Mouse (Mus musculus): ENCODE data around the gene Smim5.
A peak's percentile ranks its signal among the peaks of the same experiment; 100 is the strongest.

Smim5 gene

DNA sequence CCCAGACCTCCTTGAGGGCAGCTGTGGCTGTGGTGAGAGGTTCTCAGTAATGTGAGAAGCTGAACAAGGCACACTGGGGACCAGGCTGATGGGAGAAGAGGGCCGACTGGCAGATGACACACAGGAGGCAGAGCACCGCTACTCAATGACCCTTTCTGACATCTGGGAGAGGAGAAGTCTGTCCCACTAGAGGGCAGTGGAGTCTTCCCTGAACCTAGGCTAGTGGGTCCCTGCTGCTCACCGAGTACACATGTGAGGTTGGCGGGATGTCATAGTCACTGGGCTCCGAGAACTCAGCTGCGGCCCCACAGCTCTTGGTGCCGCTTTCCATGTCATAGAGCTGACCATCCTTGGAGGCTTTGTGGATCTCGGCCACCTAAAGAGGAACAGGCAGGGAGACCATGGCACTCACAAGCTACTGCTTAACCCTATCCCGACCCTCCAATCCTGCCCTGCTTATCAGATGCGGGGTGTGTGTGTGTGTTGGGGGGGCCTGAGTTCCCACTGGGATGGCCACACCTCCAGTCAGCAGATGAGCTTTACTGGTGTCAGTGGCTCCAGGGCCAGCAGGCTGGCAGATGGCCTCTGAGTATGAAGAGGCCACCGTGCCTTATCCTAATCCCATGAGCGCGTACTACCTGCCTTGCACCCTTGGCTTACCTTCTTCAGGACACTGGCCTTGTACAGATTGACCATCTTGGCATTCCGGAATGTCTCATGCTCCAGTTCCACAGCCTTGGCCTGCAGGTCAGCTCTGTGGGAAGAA, 4.8 kb upstream of the Smim5 start:
- DNase-seq (ENCODE audit: low spot score) = peak; percentile 57

DNA sequence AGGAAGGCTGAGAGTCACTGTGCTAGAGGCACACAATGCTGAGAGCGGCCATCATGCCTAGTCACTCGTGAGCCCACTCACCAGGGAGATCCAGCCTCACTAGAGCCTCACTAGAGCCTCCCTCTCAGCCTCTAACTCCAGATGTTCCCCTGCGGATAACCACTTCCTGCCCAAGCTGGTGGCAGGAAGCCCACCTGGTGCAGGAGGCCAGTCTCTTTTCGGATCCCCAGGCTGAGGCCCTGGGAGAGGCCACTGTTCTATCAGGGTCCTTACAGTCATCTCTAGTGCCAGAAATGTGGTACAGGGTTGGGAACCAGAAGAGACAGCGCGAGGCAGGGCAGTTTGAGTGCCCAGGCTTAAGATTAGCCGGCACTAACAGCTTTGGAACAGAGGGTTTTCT, 1.3 kb upstream of the Smim5 start:
- no peak for DNase-seq (ENCODE audit: low spot score)

DNA sequence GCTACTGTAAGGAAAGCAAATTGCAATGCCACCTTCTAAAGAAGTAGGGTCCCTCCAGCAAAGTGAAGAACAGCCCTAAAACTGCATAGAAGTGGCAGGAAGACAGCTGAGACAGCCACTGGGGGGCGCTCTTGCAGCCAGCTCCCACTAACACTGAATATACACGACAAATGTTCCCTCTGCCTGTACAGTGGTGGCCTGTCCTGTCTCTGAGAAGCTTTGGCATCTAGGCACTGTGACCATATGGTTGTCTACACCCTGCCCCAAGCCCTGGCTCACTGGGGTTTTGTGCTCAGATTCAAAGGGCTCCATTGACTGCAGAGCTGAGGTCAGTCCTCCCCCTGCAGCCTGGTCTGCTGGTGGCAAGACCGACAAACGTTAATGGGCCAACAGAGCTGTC, 880 bp upstream of the Smim5 start:
- peak; percentile 71 for DNase-seq (ENCODE audit: low spot score)

DNA sequence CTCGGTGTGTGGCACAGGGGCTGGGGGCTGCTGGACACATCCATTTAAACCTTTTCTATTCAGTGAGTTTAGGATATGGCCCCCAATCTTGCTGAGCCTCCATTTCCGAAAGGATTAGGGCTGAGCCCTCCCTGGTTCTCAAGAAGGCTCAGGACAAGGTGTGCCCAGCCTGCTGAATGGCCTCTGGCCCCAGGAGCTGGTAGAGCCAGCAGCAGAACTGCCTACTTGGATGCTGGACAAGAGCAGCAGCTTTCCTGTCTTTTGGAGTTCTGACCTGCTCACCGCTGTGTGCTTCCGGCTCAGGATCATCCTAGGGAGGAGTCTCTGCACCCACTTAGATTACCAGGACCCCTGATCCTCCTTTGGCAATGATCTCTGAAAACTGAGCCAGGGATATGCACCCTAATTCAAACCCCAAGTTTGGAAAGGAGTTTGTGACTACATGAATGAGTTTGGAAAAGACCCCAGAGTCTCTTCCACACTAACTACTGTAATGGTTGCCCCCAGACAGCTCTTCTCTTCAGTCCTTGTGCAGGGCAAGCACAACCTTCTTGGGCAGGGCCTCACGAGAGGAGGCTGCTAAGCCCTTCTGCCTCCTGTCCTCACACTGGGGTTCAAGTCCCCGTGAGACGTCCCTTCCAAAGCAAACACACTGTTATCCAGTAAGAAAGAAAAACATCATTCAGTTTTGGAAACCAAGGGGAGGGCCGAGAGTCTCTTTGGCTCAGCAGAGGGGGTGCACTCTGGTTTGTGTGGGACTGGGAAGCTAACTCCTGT, 983 bp downstream of the Smim5 start:
- DNase-seq (ENCODE audit: low spot score) = no peak

DNA sequence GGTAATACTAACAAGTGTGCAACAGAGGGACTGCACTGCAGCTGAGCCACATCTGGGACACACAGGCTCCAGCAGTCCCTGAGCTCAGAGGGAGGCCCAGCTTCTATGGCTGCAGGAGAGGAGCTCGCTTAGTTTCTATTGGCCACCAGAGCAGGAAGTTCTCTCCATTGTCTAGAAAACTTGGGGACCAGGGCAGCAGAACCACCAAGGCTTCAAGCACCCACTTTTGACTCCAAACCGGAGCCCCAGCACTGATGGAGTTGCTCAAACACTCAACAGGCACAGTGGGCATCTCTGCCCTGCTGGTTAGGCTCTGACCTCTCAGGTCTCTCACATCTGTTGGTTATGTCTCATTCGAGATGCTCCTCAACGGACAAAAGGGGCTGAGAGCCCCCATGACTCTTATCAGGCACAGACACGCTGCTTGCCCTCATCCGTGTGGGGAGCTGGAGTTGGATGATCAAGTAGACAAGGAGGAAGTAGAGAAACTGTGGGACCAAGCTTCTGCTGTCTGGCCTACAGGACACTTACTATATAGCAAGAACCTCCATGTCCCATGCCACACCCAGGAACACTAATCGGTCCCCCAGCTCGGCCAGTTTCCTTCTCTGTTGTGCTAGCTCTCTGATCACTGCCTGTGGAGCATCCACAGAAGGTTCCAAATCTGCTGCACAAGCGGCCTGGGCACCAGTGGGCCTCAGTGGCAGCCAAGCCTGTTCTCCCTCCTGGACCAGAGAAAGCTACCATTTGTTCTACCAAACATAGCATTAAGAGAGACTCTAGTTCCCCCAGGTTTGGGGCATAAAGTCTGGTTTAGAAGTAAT, 1.8 kb downstream of the Smim5 start:
- no peak for DNase-seq (ENCODE audit: low spot score)

DNA sequence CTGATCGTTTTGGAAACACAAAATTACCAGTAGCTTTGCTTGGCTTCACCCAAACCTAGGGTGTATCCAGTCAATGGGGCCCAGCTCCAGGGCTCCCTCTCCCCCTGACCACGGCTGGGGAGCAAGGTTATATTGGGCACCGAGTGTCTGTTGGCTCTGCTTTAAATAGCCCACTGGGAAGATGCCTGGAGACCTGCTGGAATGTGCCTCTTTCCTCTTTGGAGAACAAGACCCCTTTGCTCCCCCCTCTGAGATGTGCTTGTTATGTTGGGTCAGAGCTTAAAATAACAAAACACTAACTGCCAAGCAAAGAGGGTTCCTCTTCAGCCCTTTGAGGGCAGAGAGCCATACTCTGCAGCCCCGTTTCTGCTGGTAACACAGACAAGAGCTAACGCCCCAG, 2.4 kb downstream of the Smim5 start:
- no peak for DNase-seq (ENCODE audit: low spot score)

DNA sequence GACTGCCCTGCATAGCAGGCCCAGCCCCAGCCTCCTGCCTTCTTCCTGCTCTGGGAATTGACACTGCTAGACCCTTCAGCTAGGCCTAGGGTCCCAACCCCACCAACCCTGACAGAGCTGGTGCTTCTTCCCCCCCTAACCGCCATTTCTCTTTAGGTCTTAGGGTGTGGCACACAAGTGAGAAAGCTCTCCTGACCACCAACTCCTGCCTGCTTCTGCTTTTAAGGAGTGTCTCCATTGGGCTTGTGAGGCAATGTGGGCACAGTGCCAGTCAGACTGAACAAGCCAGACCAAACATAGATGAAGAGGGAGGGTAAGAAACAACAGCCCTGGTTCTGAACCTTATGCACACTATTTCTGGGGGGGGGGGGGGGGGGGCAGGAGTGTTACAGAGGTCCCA, 3.1 kb downstream of the Smim5 start:
- DNase-seq (ENCODE audit: low spot score) = no peak

DNA sequence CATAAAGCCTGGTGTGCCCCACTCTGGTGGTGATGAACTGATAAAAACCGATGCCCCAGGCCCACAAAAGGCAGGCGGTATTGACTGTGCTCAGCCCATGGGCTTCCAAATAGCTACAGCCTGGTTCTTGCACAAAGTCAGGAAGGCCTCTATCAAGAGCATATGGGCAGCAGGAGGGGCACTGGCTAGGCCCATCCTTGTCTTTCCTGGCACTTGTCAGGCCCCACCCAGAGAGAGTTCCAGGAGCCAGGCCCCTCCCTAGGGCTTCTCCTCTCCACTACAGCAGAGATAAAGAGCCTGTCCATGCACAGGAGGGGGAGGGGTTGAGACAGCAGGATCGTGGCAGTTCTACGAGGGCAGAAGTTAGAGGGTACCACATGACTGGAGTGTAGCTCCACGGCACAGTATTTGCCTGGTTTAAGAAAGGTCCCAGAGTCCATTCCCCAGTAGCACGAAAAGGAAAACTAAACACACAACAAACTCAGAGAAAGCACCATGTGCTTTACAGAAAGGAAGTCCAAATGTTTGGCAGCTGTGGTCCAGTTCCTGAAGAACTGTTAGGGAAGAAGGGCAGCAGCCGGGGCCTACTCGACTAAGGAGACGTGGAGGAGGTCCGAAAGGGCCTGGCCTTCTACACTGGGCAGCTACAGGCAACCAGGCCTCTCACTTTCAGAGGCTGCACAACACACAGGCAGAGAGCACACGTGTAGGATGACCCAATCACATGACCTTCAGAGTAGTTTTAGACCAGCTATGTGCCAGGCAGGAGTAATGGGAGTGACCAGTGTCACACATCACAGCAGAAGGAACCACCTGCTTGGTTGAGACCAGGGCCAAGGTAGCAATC, 3.8 kb downstream of the Smim5 start:
- no peak for DNase-seq (ENCODE audit: low spot score)

DNA sequence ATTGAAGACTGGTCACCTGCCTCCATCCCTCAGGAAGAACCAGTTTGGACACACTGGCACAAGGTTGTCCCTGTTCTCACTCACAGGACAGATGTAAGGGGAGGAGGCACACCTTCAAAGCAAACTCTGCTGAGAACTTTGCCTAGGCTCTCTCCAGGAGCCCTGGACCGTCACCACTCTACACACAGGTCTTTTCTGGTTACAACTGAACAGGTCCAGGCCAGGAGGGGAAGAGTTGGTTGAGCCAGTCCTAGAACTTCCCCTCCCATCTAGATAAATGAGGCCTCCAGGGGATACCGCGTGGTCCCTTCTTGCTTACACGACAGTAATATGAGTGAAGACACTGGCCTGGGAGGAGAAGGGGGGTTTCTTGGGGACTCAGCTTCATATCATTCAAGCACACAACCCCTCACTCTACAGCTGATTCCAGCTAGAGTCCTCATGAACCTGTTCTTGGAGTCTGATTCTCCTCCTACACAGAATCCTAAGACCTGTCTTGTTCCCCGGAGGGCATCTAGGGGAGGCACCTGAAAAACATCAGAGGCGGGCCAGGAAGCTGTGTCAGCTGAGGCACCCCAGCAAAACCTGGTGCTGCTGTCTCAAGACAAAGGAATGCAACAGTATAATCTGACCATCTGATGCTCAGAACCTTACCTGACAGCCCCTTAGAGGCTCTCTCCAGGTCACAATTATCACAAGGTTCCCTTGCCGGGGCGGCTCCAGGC, 4.6 kb downstream of the Smim5 start:
- no peak for DNase-seq (ENCODE audit: low spot score)

DNA sequence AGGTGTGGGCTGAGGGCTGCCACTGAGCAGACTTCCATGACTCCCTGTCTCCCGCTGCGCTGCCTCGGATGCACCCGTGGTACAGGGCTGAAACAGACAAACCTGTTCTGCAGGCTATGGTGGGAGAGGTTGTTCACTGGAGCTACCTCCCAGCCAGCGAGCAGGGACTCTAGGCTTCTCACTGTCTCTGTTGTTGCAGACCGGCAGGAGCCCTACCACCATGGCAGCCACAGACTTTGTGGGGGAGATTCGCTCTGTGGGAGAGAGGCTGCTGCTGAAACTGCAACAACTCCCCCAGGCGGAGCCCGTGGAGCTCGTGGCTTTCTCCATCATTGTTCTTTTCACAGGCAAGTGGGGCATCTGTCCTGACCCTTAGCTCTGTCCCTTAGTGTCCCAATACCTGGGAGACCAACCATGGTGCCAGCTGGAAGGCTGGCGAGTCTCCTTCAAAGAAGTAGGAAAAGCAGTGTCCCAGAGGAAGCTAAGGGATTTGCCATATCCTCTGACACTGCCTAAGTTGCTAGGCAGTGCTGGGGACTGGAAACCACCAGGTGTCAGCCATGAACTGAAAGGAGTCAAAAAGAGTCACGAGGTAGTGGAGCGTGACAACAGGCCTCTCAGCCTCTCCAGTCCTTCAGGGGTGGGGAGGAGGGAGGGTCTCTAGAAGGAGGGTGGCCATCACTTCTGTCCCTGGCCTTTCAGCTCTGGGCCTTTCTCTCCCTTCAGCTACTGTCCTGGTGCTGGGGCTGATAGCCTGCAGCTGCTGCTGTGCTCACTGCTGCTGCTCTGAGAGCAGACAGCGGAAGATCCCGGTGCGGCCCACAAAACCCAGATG, 5.4 kb downstream of the Smim5 start:
- no peak for DNase-seq (ENCODE audit: low spot score)

DNA sequence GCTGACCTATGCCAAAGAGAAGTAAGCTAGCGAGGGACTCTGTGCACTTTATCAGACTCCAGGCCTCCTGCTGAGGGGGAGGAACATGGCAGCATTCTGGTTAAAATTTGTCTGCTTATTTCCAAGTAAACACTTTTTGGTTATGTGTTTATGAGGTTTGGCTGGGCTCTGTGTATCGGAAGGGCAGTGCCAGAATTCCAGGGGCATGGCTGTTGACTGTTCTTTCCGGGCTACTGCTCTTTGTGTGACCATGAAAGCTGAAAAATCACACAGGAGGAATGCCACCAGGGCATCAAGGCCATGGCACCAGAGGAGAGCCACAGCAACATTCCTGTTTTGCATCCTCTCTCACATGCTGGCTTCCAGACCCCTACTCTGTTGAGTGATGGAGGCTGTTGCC, 6.3 kb downstream of the Smim5 start:
- DNase-seq (ENCODE audit: low spot score) = no peak

DNA sequence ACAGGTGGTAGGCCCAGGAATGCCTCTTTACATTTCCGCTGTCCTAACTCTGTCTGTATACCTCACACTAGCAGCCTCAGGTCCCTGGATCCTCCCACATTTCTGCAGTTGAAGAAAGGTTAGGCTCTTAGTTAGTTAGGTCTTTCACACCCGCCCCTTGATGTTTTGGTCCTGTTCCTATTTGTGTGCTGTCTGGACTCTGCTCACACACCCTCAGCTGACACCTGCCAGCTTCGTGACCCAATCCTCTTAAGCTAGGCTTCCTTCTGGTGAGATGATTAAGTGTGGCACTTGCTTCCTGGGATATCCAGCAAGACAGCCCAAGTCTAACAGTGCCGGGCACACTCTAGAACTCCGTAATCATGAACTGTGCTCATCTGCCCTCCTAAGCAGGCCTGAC, 6.8 kb downstream of the Smim5 start:
- DNase-seq (ENCODE audit: low spot score) = no peak

DNA sequence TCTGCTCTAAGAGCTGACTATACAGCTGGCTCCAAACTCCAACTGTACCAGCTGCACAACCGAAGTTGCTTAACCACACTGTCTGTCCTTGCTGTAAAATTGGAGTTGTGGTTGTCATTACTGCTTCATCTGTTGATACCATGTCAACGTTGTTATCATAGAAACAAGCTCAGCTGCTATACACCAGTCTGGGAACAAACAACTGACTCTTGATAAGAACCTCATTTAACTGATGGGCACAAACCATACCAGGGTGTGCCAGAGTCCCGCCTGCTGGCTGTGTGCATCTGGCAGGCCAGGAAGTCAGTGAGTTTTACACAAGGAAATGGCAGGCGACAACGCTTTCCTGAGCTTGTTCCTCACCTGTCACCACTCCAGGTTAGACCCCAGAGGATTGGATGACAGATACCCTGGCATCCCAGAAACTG, 11.4 kb downstream of the Smim5 start:
- no peak for DNase-seq (ENCODE audit: low spot score)

DNA sequence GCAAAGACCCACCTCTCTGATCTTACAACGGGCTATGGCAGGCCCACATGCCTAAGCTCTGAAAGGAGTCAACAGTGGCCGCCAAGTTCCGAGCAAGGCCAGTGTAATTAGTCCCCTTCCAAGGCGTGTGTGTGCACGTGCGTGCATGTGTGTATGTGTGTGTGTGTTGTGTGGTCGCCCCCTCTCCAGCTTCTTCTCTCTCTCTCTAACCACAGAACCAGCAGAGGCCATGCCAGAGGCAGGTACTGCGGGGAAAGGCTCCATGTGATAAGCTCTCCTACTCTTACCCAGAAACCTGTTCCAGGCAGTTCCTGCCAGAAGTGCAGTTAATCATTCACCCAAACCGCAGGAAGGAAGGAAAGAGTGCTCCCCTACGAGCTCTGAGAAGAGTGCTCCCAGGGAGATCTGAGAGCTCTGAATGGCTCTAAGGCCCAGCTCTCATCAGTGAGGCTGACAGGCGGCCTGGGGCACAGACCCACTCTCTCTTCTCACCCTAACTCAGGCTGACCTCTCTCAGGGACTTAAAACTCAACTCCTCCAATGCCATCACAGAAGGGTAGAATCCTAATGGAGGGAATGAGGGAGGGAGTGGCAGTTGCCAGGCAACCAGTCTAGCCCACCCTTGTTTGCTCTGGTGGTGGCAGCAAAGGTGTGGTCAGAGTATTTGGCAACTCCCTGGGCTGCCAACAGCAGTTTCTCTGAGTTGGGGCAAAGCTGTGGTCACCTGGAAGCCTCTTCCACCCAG, 12.0 kb downstream of the Smim5 start, which contains the start of gene Smim6:
Gene Smim6, plus strand, starts transcription at position 386 of the 745 bp plus-strand sequence.
- no peak for DNase-seq (ENCODE audit: low spot score)

DNA sequence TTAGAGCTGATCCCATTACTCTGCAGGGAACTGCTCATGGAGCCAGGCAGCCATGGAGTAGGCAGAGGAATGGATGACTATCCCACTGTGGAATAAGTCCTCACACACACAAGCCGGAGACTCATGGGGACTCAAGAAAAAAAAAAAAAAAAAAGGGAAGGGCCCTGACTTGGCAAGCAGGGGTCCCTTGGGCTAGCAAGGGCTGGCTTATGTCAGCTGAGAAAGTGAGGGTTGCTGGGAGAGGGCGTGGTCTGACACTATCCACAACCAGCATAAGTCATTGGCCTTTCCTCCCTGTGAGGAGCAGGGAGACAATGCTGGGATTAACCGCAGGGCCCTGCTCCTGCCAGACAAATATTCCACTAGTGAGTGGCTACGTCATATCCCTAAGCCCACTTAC, 16.8 kb downstream of the Smim5 start:
- no peak for DNase-seq (ENCODE audit: low spot score)

DNA sequence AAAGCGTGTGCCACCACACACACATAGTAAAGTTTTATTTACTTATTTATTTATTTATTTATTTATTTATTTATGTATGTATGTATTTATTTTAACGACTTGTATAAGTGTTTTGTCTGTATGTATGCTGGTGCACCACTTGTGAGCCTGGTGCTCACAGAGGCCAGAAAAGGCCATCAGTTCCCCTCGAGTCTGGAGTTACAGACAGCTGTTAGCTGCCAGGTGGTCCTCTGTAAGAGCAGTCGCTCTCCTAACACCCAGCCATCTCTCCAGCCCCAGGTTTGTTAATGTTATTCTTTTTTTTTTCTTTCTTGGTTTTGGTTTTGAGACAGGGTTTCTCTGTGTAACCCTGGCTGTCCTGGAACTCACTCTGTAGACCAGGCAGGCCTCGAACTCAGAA, 18.9 kb downstream of the Smim5 start:
- DNase-seq (ENCODE audit: low spot score) = no peak

DNA sequence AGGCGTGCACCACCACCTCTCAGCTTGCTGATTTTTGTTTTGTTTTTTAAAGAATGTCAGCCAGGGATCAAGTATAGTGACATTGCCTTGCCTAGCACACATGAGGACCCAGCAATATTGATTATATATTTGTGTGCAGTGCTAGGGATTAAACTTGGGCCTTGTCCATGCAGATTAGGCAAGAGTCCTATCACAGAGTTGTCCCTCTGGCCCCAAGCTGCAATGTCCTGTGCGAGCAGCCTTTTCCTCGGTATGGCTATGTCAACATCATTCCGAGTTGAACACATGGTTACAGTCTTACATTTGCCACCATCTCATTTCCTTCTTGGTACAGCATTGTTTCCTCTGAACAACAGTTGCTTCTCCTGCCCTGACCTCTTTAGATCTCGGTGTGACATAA, 19.3 kb downstream of the Smim5 start:
- no peak for DNase-seq (ENCODE audit: low spot score)

DNA sequence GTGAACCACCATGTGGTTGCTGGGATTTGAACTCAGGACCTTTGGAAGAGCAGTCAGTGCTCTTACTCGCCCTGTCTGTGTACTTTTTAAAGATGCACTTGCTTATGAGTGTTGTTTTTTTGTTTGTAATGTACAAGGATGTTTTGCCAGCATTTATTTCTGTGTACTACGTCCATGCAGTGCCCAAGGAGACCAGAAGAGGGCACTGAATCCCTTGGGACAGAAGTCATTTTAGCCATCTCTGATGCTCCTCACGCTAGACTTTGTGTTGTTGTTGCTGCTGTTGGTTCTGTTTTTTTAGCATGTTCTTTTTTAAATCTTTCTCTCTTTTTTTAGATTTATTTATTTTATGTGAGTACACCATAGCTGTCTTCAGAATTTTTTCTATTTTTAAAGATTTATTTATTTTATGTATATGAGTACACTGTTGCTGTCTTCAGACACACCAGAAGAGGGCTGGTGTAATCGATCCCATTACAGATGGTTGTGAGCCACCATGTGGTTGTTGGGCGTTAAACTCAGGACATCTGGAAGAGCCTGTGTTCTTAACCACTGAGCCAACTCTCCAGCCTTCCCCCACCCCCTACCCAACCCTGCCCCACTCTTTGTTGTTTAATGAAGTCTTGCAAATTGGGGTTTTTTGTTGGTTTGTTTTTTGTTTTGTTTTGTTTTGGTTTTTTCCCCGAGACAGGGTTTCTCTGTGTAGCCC, 20.5 kb downstream of the Smim5 start:
- DNase-seq (ENCODE audit: low spot score) = peak; percentile 76

DNA sequence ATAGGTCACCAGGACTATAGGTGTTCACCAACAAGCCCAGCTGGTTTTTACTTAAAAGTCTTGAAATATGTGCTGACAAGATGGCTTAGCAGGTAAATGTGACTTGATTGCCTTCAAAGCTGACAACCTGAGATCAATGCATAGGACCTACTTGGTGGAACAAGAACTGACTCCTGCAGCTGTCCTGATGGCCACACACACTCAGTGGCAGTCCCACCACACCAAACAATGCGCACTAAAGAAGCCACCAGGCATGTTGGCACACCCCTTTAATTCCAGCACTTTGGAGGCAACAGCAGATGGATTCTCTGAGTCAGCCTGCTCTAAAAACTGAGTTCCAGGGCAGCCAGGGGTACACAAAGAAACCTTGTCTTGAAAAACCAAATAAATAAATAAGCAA, 22.2 kb downstream of the Smim5 start:
- no peak for DNase-seq (ENCODE audit: low spot score)

Data from retina, embryonic 14.5 days (tissue).